Mouse (Mus musculus): Measurements from ENCODE around the gene Rcor1. TPM values are rescaled to one million over a fixed set of nuclear protein-coding genes. Genes with fewer than 3 reads are reported as not detected.

The Rcor1 gene
- polyA plus RNA-seq (2014; fragmentation: Illumina TruSeq; extraction: RNeasy Lipid Tissue Mini Kit (QIAGEN cat#74804); ENCODE audit: insufficient read depth, low read depth, low replicate concordance), result 7.6 TPM

DNA sequence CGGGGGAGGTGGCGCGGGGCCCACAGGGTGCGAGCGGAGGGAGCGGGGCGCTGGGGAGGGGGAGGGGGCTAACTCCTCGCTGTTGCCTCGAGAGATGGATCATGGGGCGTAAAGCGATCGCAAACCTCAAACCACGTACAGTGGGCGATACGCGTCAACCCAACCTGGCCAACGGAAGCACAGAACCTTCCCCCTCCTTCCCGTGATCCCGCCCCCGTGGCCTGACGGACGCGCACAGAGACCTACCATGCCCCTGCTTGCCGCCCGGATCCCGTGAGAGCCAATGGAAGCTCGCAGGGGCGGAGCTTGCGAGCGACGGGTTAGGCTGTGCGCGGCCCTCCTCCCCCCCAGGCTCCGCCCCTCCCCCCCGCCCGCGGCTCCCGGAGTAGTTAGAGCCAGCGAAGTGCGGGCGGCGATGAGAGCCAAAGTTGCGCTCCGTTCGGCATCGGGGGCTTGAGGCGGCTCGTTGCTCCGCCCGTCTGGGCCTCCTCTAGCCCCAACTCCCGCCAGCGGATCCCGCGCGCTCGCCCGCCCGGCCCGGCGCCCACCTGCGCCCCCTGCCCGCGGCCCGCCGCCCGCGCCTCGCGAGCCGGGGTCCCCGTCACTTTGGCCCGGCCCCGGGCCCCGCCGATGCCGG is at the start of gene Rcor1:
Gene Rcor1, plus strand, starts transcription at position 376 of the 637 bp plus-strand sequence.

Other genes with a start within 250 kb of the Rcor1 start
- 4.7 TPM for gene Mok, start 198.4 kb upstream of the Rcor1 start, polyA plus RNA-seq (2014; fragmentation: Illumina TruSeq; extraction: RNeasy Lipid Tissue Mini Kit (QIAGEN cat#74804); ENCODE audit: insufficient read depth, low read depth, low replicate concordance)
- gene Zfp839, start 189.1 kb upstream of the Rcor1 start, polyA plus RNA-seq (2014; fragmentation: Illumina TruSeq; extraction: RNeasy Lipid Tissue Mini Kit (QIAGEN cat#74804); ENCODE audit: insufficient read depth, low read depth, low replicate concordance), result 4.3 TPM
- gene Cinp, start 150.2 kb upstream of the Rcor1 start, polyA plus RNA-seq (2014; fragmentation: Illumina TruSeq; extraction: RNeasy Lipid Tissue Mini Kit (QIAGEN cat#74804); ENCODE audit: insufficient read depth, low read depth, low replicate concordance), result 28.5 TPM
- 1.5 TPM for gene Tecpr2, start 150.1 kb upstream of the Rcor1 start, polyA plus RNA-seq (2014; fragmentation: Illumina TruSeq; extraction: RNeasy Lipid Tissue Mini Kit (QIAGEN cat#74804); ENCODE audit: insufficient read depth, low read depth, low replicate concordance)
- gene Ankrd9, start 60.3 kb upstream of the Rcor1 start, polyA plus RNA-seq (2014; fragmentation: Illumina TruSeq; extraction: RNeasy Lipid Tissue Mini Kit (QIAGEN cat#74804); ENCODE audit: insufficient read depth, low read depth, low replicate concordance), result 4.6 TPM
- 4.9 TPM for gene Traf3, start 127.0 kb downstream of the Rcor1 start, polyA plus RNA-seq (2014; fragmentation: Illumina TruSeq; extraction: RNeasy Lipid Tissue Mini Kit (QIAGEN cat#74804); ENCODE audit: insufficient read depth, low read depth, low replicate concordance)
- not detected for gene 4930595D18Rik, start 145.1 kb downstream of the Rcor1 start, polyA plus RNA-seq (2014; fragmentation: Illumina TruSeq; extraction: RNeasy Lipid Tissue Mini Kit (QIAGEN cat#74804); ENCODE audit: insufficient read depth, low read depth, low replicate concordance)
- not detected for gene Amn, start 231.7 kb downstream of the Rcor1 start, polyA plus RNA-seq (2014; fragmentation: Illumina TruSeq; extraction: RNeasy Lipid Tissue Mini Kit (QIAGEN cat#74804); ENCODE audit: insufficient read depth, low read depth, low replicate concordance)

All from lung, adult 10 weeks (tissue).